Mouse (Mus musculus): ENCODE measurements around the gene Senp1.

- no peak for TF ChIP-seq POLR2A (IDR thresholded peaks at IDR 0.05; ENCODE audit: borderline replicate concordance, insufficient read depth, low read length)
- no peak for TF ChIP-seq CTCF (IDR thresholded peaks at IDR 0.05; ENCODE audit: borderline replicate concordance, insufficient read depth, low read depth, low read length)
These were observed 49.2 kb downstream of the Senp1 start for GRCm38 (mm10) chr15:98044387-98044786.
